Mouse (Mus musculus) kidney, adult 2 months (tissue): ENCODE results near the gene Polr2a. TPM values are rescaled to one million over a fixed set of nuclear protein-coding genes. Genes with fewer than 3 reads are reported as not detected.

Experiments used
- DNase-seq: peaks from one replicate; pipeline ENCODE4 v3.0.0; 2021
- H3K27ac ChIP-seq: fragments of 200-500 bp; 2 replicates; pipeline ENCODE4 v1.5.1; 2012; ENCODE audit warnings: low read depth, low read length, control low read depth, inconsistent platforms; ENCODE audit not compliant: insufficient read depth
- H3K27me3 ChIP-seq: fragments of 200-500 bp; replicated peaks from 2 replicates; pipeline ENCODE4 v1.6.1; 2012; ENCODE audit warnings: mild to moderate bottlenecking, moderate library complexity, low read length, inconsistent platforms; ENCODE audit not compliant: control insufficient read depth, insufficient read depth
- H3K36me3 ChIP-seq: fragments of 200-500 bp; 2 replicates; pipeline ENCODE4 v1.6.1; 2012; ENCODE audit warnings: mild to moderate bottlenecking, moderate library complexity, low read length, inconsistent platforms; ENCODE audit not compliant: control insufficient read depth, insufficient read depth
- H3K4me1 ChIP-seq: fragments of 200-500 bp; 2 replicates; pipeline ENCODE4 v1.6.1; 2011; ENCODE audit warnings: low read length; ENCODE audit not compliant: control insufficient read depth, insufficient read depth
- H3K4me3 ChIP-seq: fragments of 200-500 bp; 2 replicates; pipeline ENCODE4 v1.5.1; 2011; ENCODE audit warnings: mild to moderate bottlenecking, low read depth, low read length, control low read depth; ENCODE audit not compliant: insufficient read depth
- CTCF ChIP-seq: fragments of 200-500 bp; conservative IDR thresholded peaks from 2 replicates; pipeline ENCODE4 v1.5.1; 2011; ENCODE audit warnings: low read depth, mild to moderate bottlenecking, control low read depth, low read length, moderate library complexity, mixed read lengths; ENCODE audit not compliant: insufficient read depth, insufficient read length
- POLR2A ChIP-seq: fragments of 200-500 bp; IDR thresholded peaks from one replicate; pipeline ENCODE4 v1.6.1; 2011; ENCODE audit warnings: low read depth, low read length, control low read depth
- WGBS: fragments of 180-500 bp; shearing (Covaris S2); methylation state at CpG from one replicate; pipeline ENCODE4 v1.1.7; 2018; 5-methylcytosine and 5-hydroxymethylcytosine counted together
- polyA plus RNA-seq: library from polyadenylated mRNA; depleted of rRNA; stranded (reverse); fragments of >200 nt; gene quantifications from 2 replicates; pipeline ENCODE4 v1.2.3, GENCODE M21; 2012

Gene Polr2a
- polyA plus RNA-seq, 1 experiment: 37.8 TPM

GRCm38 (mm10) chr11:69718661-69719060 is 39.8 kb downstream of the Polr2a start:
- 34% methylated on average over 15 of the region's 15 CpGs for WGBS

GRCm38 (mm10) chr11:69716953-69717352 is 41.5 kb downstream of the Polr2a start:
- TF ChIP-seq CTCF (no peak), POLR2A (no peak)
- no peaks in the 10 kb centered on the region for H3K27me3 ChIP-seq
- peaks cover 18% of the 10 kb centered on the region; the same call in 1 of the 2 replicates for H3K4me1 ChIP-seq
- no peak for DNase-seq
- no peak overlapping the region for H3K27ac ChIP-seq
- 67% methylated on average over 4 of the region's 4 CpGs for WGBS
- no peak overlapping the region for H3K4me3 ChIP-seq
- no peaks in the 10 kb centered on the region for H3K36me3 ChIP-seq

More at GRCm38 (mm10) chr11:69718661-69719060, 39.8 kb downstream of the Polr2a start:
- peak; percentile 49 for DNase-seq
- no peak overlapping the region for H3K4me3 ChIP-seq
- H3K36me3 ChIP-seq: no peaks in the 10 kb centered on the region
- H3K4me1 ChIP-seq: peaks cover 15% of the 10 kb centered on the region; the same call in 1 of the 2 replicates
- H3K27ac ChIP-seq: no peak overlapping the region
- no peaks in the 10 kb centered on the region for H3K27me3 ChIP-seq
- TF ChIP-seq POLR2A: no peak
- TF ChIP-seq CTCF: no peak

DNA sequence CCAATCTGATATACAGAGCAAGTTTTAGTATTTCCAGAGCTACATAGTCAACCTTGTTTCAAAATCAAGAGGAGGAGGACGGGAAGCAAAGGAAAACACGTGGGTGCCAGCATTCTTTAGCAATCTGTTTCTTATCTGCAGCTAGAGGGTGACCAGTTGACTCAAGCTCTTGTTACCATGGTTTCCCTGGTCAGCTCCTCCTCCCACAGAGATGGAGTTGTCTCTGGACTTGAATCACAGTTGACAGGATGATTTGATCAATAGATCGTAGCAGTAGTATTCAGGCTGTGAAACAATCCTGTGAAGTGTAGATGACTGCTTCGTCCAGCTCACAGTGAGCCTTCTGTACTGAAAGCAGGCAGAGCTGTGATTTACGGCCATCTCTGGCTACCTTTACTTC is 42.5 kb downstream of the Polr2a start:
- Histone ChIP-seq H3K4me1 (peaks cover 18% of the 10 kb centered on the region; the same call in 1 of the 2 replicates), H3K4me3 (no peak overlapping the region), H3K36me3 (no peaks in the 10 kb centered on the region), H3K27me3 (no peaks in the 10 kb centered on the region), H3K27ac (no peak overlapping the region)
- 35% methylated on average over 5 of the region's 5 CpGs for whole genome bisulfite sequencing
- TF ChIP-seq CTCF (no peak), POLR2A (no peak)
- peak; percentile 46 for DNase-seq

- peaks cover 18% of the 10 kb centered on the region; the same call in 1 of the 2 replicates for H3K4me1 ChIP-seq
- peak; percentile 79 for TF ChIP-seq CTCF
- TF ChIP-seq POLR2A: no peak
- 58% methylated on average over 9 of the region's 9 CpGs for WGBS
- no peak overlapping the region for H3K4me3 ChIP-seq
- H3K27me3 ChIP-seq: no peaks in the 10 kb centered on the region
- peak; percentile 74 for DNase-seq
- H3K36me3 ChIP-seq: no peaks in the 10 kb centered on the region
- peak overlapping the region; percentile 79 for H3K27ac ChIP-seq
Measured at GRCm38 (mm10) chr11:69715482-69715881, 43.0 kb downstream of the Polr2a start.

GRCm38 (mm10) chr11:69714636-69715329 is 43.7 kb downstream of the Polr2a start:
- Histone ChIP-seq H3K27ac (peak overlapping the region; percentile 79), H3K4me1 (peaks cover 18% of the 10 kb centered on the region; the same call in 1 of the 2 replicates), H3K27me3 (no peaks in the 10 kb centered on the region), H3K36me3 (no peaks in the 10 kb centered on the region), H3K4me3 (no peak overlapping the region)
- WGBS: 41% methylated on average over 18 of the region's 18 CpGs
- peak; percentile 89 for DNase-seq
- TF ChIP-seq POLR2A (no peak), CTCF (no peak)

- H3K4me1 ChIP-seq: peaks cover 18% of the 10 kb centered on the region; the same call in 1 of the 2 replicates
- 57% methylated on average over 20 of the region's 20 CpGs for WGBS
- peak overlapping the region; percentile 36; the same call in 1 of the 2 replicates for H3K27ac ChIP-seq
- H3K4me3 ChIP-seq: no peak overlapping the region
- no peak for TF ChIP-seq POLR2A
- TF ChIP-seq CTCF: no peak
- H3K36me3 ChIP-seq: no peaks in the 10 kb centered on the region
- DNase-seq: peak; percentile 78
- no peaks in the 10 kb centered on the region for H3K27me3 ChIP-seq
Measured at GRCm38 (mm10) chr11:69712954-69713672, 45.3 kb downstream of the Polr2a start.

DNA sequence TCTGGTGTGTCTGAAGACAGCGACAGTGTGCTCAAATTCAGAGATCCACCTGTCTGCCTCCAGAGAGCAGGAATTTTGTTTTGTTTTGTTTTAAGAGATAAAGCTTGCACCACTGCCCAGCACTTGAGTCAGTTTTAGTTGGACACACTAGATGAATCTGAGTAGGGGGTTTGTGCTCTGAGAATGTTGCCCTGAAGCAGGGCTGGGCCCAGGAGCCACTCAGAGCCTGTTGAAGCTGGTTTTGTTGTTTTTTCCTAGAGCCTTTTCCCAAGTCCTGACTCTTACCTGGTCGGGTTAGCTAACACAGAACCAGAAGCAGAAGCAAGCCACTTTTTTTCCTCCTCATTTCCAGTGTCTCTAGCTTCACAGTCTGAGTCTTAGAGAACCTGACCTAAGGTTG is 47.4 kb downstream of the Polr2a start:
- no peaks in the 10 kb centered on the region for H3K27me3 ChIP-seq
- no peak overlapping the region for H3K4me3 ChIP-seq
- no peak overlapping the region for H3K27ac ChIP-seq
- 71% methylated on average over 2 of the region's 2 CpGs for WGBS
- no peak for DNase-seq
- TF ChIP-seq CTCF: no peak
- no peak for TF ChIP-seq POLR2A
- H3K36me3 ChIP-seq: no peaks in the 10 kb centered on the region
- H3K4me1 ChIP-seq: peaks cover 31% of the 10 kb centered on the region; the same call in 1 of the 2 replicates
